Comparison of ENCODE assay signal across 14 mouse cellular contexts in the genomic region with DNA sequence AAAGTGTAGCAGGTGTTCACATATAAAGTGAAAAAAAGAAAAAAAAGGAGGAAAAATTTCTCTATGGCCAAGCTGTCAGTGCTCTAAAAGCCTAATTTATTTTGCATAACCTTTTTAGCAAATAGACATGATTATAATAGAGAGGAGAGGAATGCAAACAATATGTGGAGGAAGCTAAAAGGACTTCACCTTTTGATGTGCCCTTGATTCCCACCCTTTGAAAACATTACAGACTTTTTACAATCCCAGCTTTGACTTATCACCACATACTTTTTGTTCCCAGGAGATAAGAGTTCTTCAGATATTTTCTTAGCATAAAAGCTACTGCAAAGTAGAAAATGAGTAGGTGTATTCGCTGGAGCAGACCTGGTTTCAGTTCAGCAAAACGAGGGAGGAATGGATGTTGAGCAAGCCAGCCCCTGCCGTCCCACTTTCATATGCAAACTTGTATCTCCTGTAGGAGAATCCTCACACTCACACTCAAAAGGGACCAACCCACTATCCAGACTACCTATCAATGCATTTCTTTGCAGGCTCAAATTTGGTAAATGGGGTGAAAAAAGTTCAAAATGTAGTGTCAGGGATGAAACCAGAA.
"Had no signal": no experiment of that assay in that cellular context is flagged by ENCODE, and none has a peak within 500 bp of the region (broad histone marks: within the 10 kb centered on the region; RNA-seq: fewer than 3 reads in every experiment).

No protein-coding gene starts in this region.

- ATAC-seq: lung, postnatal 0 days; midbrain, embryonic 13.5 days had no signal

- H3K9me3 ChIP-seq: kidney, embryonic 15.5 days; limb, embryonic 13.5 days; midbrain, embryonic 13.5 days had no signal

- H3K27me3 ChIP-seq: kidney, embryonic 15.5 days; limb, embryonic 13.5 days; midbrain, embryonic 13.5 days had no signal

- H3K4me2 ChIP-seq: kidney, embryonic 15.5 days; limb, embryonic 13.5 days; midbrain, embryonic 13.5 days had no signal

- H3K36me3 ChIP-seq: kidney, embryonic 15.5 days; limb, embryonic 13.5 days; midbrain, embryonic 13.5 days had no signal

- DNase-seq: kidney, adult 2 months; kidney, postnatal 25 days; layer of hippocampus, adult 9-11 months; layer of hippocampus, postnatal 36 days; lung, adult 2 months; lung, postnatal 36 days; thymus, adult 18-20 months; thymus, postnatal 14 days had no signal

- H3K9ac ChIP-seq: kidney, embryonic 15.5 days; limb, embryonic 13.5 days; liver, embryonic 14.5 days; midbrain, embryonic 13.5 days had no signal

- H3K27ac ChIP-seq: kidney, embryonic 15.5 days; limb, embryonic 13.5 days; liver, embryonic 14.5 days; midbrain, embryonic 13.5 days; stomach, postnatal 0 days had no signal

- H3K4me1 ChIP-seq: kidney, embryonic 15.5 days; limb, embryonic 13.5 days; midbrain, embryonic 13.5 days had no signal

- H3K4me3 ChIP-seq: kidney, embryonic 15.5 days; limb, embryonic 13.5 days; midbrain, embryonic 13.5 days had no signal
